Mouse (Mus musculus): ENCODE results near the gene Tuba1b. TPM values are rescaled to one million over a fixed set of nuclear protein-coding genes. Genes with fewer than 3 reads are reported as not detected.
A peak's percentile ranks its signal among the peaks of the same experiment; 100 is the strongest.
"Not testable (repeated sequence)": the region's sequence is repeated elsewhere in the genome, so short reads cannot be mapped to it uniquely, and the experiment has no call there.

Tuba1b gene
- polyA plus RNA-seq, 1 experiment = 520 TPM

GRCm38 (mm10) chr15:98959531-98959930 lies 25.2 kb upstream of the Tuba1b start:
- no peaks in the 10 kb centered on the region for H3K4me1 ChIP-seq (ENCODE audit: control insufficient read depth, insufficient read depth, insufficient read length, low read length)
- no peak overlapping the region for H3K4me3 ChIP-seq (ENCODE audit: insufficient read depth, low read depth, low read length)

GRCm38 (mm10) chr15:98958901-98959420 lies 24.6 kb upstream of the Tuba1b start:
- Histone ChIP-seq H3K4me1 (ENCODE audit: control insufficient read depth, insufficient read depth, insufficient read length, low read length) (no peaks in the 10 kb centered on the region), H3K4me3 (ENCODE audit: insufficient read depth, low read depth, low read length) (no peak overlapping the region), H3K27ac (replicated peaks; ENCODE audit: low read depth, low read length) (no peak overlapping the region)

More at GRCm38 (mm10) chr15:98959531-98959930, 25.2 kb upstream of the Tuba1b start:
- H3K27ac ChIP-seq (replicated peaks; ENCODE audit: low read depth, low read length) = no peak overlapping the region

- H3K4me3 ChIP-seq (ENCODE audit: insufficient read depth, low read depth, low read length) = no peak overlapping the region
- no peaks in the 10 kb centered on the region for H3K4me1 ChIP-seq (ENCODE audit: control insufficient read depth, insufficient read depth, insufficient read length, low read length)
- no peak overlapping the region for H3K27ac ChIP-seq (replicated peaks; ENCODE audit: low read depth, low read length)
Observed at GRCm38 (mm10) chr15:98957475-98957874, 23.1 kb upstream of the Tuba1b start.

GRCm38 (mm10) chr15:98956000-98956399 lies 21.6 kb upstream of the Tuba1b start:
- H3K27ac ChIP-seq (replicated peaks; ENCODE audit: low read depth, low read length) = no peak overlapping the region
- H3K4me1 ChIP-seq (ENCODE audit: control insufficient read depth, insufficient read depth, insufficient read length, low read length) = peaks cover 3% of the 10 kb centered on the region; the same call in 1 of the 2 replicates
- no peak overlapping the region for H3K4me3 ChIP-seq (ENCODE audit: insufficient read depth, low read depth, low read length)

- peaks cover 3% of the 10 kb centered on the region; the same call in 1 of the 2 replicates for H3K4me1 ChIP-seq (ENCODE audit: control insufficient read depth, insufficient read depth, insufficient read length, low read length)
- H3K4me3 ChIP-seq (ENCODE audit: insufficient read depth, low read depth, low read length) = no peak overlapping the region
- H3K27ac ChIP-seq (replicated peaks; ENCODE audit: low read depth, low read length) = no peak overlapping the region
Observed at GRCm38 (mm10) chr15:98955324-98955723, 21.0 kb upstream of the Tuba1b start.

- Histone ChIP-seq H3K4me1 (ENCODE audit: control insufficient read depth, insufficient read depth, insufficient read length, low read length) (peaks cover 3% of the 10 kb centered on the region; the same call in 1 of the 2 replicates), H3K4me3 (ENCODE audit: insufficient read depth, low read depth, low read length) (peak overlapping the region; percentile 52), H3K27ac (replicated peaks; ENCODE audit: low read depth, low read length) (no peak overlapping the region; the same call in 1 of the 2 replicates)
Observed at GRCm38 (mm10) chr15:98954425-98955253, 20.3 kb upstream of the Tuba1b start.

GRCm38 (mm10) chr15:98953401-98954356 lies 19.3 kb upstream of the Tuba1b start, which contains the start of the genes Gm49450 and Tuba1a:
Gene Gm49450, minus strand, starts transcription at chr15:98953551.
Gene Tuba1a, minus strand, starts transcription at chr15:98953703.
- Histone ChIP-seq H3K4me1 (ENCODE audit: control insufficient read depth, insufficient read depth, insufficient read length, low read length) (peaks cover 3% of the 10 kb centered on the region; the same call in 1 of the 2 replicates), H3K4me3 (ENCODE audit: insufficient read depth, low read depth, low read length) (peak within 1 kb of the TSS; percentile 95), H3K27ac (replicated peaks; ENCODE audit: low read depth, low read length) (peak within 1 kb of the TSS; percentile 96)

GRCm38 (mm10) chr15:98952751-98953400 lies 18.5 kb upstream of the Tuba1b start:
- H3K4me1 ChIP-seq (ENCODE audit: control insufficient read depth, insufficient read depth, insufficient read length, low read length) = peaks cover 3% of the 10 kb centered on the region; the same call in 1 of the 2 replicates
- peak overlapping the region; percentile 96 for H3K27ac ChIP-seq (replicated peaks; ENCODE audit: low read depth, low read length)
- peak overlapping the region; percentile 95 for H3K4me3 ChIP-seq (ENCODE audit: insufficient read depth, low read depth, low read length)

- Histone ChIP-seq H3K27ac (replicated peaks; ENCODE audit: low read depth, low read length) (no peak overlapping the region), H3K4me1 (ENCODE audit: control insufficient read depth, insufficient read depth, insufficient read length, low read length) (peaks cover 3% of the 10 kb centered on the region; the same call in 1 of the 2 replicates), H3K4me3 (ENCODE audit: insufficient read depth, low read depth, low read length) (peak overlapping the region; percentile 47)
Observed at GRCm38 (mm10) chr15:98952063-98952455, 17.7 kb upstream of the Tuba1b start.

- peak overlapping the region; percentile 47 for H3K4me3 ChIP-seq (ENCODE audit: insufficient read depth, low read depth, low read length)
- H3K27ac ChIP-seq (replicated peaks; ENCODE audit: low read depth, low read length); H3K4me1 ChIP-seq (ENCODE audit: control insufficient read depth, insufficient read depth, insufficient read length, low read length): not testable (repeated sequence)
Observed at GRCm38 (mm10) chr15:98951122-98952062, 17.0 kb upstream of the Tuba1b start.

GRCm38 (mm10) chr15:98949607-98949892 lies 15.2 kb upstream of the Tuba1b start:
- H3K4me3 ChIP-seq (ENCODE audit: insufficient read depth, low read depth, low read length) = no peak overlapping the region
- peaks cover 3% of the 10 kb centered on the region; the same call in 1 of the 2 replicates for H3K4me1 ChIP-seq (ENCODE audit: control insufficient read depth, insufficient read depth, insufficient read length, low read length)
- H3K27ac ChIP-seq (replicated peaks; ENCODE audit: low read depth, low read length) = no peak overlapping the region

GRCm38 (mm10) chr15:98948857-98949606 lies 14.7 kb upstream of the Tuba1b start:
- Histone ChIP-seq H3K27ac (replicated peaks; ENCODE audit: low read depth, low read length) (no peak overlapping the region), H3K4me1 (ENCODE audit: control insufficient read depth, insufficient read depth, insufficient read length, low read length) (peaks cover 3% of the 10 kb centered on the region; the same call in 1 of the 2 replicates), H3K4me3 (ENCODE audit: insufficient read depth, low read depth, low read length) (no peak overlapping the region)

GRCm38 (mm10) chr15:98948382-98948781 lies 14.0 kb upstream of the Tuba1b start:
- Histone ChIP-seq H3K4me1 (ENCODE audit: control insufficient read depth, insufficient read depth, insufficient read length, low read length) (peaks cover 3% of the 10 kb centered on the region; the same call in 1 of the 2 replicates), H3K27ac (replicated peaks; ENCODE audit: low read depth, low read length) (no peak overlapping the region), H3K4me3 (ENCODE audit: insufficient read depth, low read depth, low read length) (no peak overlapping the region)

Data from brown adipose tissue, adult 24 weeks (tissue).